ENCODE assay signal across 18 mouse cellular contexts in the genomic region with DNA sequence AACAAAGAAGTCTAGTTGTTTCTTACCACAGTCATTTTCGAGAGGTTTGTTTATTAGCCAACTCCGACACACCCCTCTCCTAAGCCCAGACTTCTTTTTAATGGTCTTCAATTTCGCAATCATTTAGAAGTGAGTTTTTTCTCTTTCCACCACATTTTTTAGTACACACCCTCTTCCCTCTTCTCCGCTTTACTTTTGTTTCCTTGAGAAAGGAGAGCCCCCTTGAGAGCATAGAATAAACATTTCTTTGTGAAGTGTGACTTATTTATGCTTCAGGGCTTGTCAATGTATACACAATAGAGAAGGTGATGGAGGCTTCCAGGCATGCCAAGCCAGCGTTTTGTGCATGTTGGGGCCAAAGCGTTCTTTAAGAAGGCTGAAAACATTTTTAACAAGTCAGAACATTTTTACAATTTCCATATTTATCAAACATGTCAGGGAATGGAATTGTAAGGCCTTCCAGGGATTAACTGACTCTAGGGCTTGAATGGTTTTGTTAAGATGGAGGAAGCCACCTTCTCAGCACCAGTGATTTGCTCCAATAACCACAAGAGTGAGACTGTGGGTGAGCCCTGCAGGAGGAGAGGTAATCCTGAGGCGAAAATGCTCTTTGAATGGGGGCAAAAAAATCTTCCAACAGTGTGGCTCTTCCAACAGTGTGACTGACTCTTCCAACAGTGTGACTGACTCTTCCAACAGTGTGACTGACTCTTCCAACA.
DNase-seq lines count a peak whose midpoint lies in the region; ATAC-seq and TF ChIP-seq lines count a peak whose summit lies in the region.
"Had no signal": no experiment of that assay in that cellular context is flagged by ENCODE, and none has a peak within 500 bp of the region (broad histone marks: within the 10 kb centered on the region; RNA-seq: fewer than 3 reads in every experiment).

No protein-coding gene starts in this region.

- no peaks in the 10 kb centered on the region for H3K36me3 ChIP-seq in hindbrain, embryonic 10.5 days
- H3K36me3 ChIP-seq in hindbrain, embryonic 11.5 days (ENCODE audit: control insufficient read depth, insufficient read depth, low read length), result no peaks in the 10 kb centered on the region
- H3K36me3 ChIP-seq in C2C12 (ENCODE audit: control insufficient read depth, insufficient read depth), result no peaks in the 10 kb centered on the region
- H3K36me3 ChIP-seq in embryonic facial prominence, embryonic 13.5 days, result no peaks in the 10 kb centered on the region
- H3K36me3 ChIP-seq: hindbrain, embryonic 12.5 days; liver, embryonic 13.5 days; midbrain, embryonic 13.5 days; neural tube, embryonic 15.5 days had no signal

- no peaks in the 10 kb centered on the region for H3K9me3 ChIP-seq in hindbrain, embryonic 10.5 days
- H3K9me3 ChIP-seq in hindbrain, embryonic 11.5 days (ENCODE audit: control insufficient read depth, low read length), result no peaks in the 10 kb centered on the region
- H3K9me3 ChIP-seq in embryonic facial prominence, embryonic 13.5 days, result no peaks in the 10 kb centered on the region
- H3K9me3 ChIP-seq: hindbrain, embryonic 12.5 days; liver, embryonic 13.5 days; midbrain, embryonic 13.5 days; neural tube, embryonic 15.5 days had no signal

- H3K27me3 ChIP-seq in hindbrain, embryonic 10.5 days (ENCODE audit: insufficient read depth, poor library complexity, severe bottlenecking), result no peaks in the 10 kb centered on the region
- no peaks in the 10 kb centered on the region for H3K27me3 ChIP-seq in hindbrain, embryonic 11.5 days (ENCODE audit: control insufficient read depth, insufficient read depth, low read length)
- H3K27me3 ChIP-seq in C2C12 (ENCODE audit: control insufficient read depth, insufficient read depth, insufficient read length), result no peaks in the 10 kb centered on the region
- no peaks in the 10 kb centered on the region for H3K27me3 ChIP-seq in embryonic facial prominence, embryonic 13.5 days
- H3K27me3 ChIP-seq: hindbrain, embryonic 12.5 days; liver, embryonic 13.5 days; midbrain, embryonic 13.5 days; neural tube, embryonic 15.5 days had no signal

- no peak overlapping the region for H3K9ac ChIP-seq in hindbrain, embryonic 11.5 days (ENCODE audit: low read depth, low read length)
- H3K9ac ChIP-seq in embryonic facial prominence, embryonic 13.5 days, result no peak overlapping the region
- H3K9ac ChIP-seq: hindbrain, embryonic 12.5 days; liver, embryonic 13.5 days; midbrain, embryonic 13.5 days; neural tube, embryonic 15.5 days had no signal

- peaks cover 37% of the 10 kb centered on the region for H3K4me1 ChIP-seq in hindbrain, embryonic 10.5 days (replicated peaks)
- H3K4me1 ChIP-seq in hindbrain, embryonic 11.5 days (replicated peaks; ENCODE audit: control insufficient read depth, insufficient read depth, low read length), result no peaks in the 10 kb centered on the region
- H3K4me1 ChIP-seq in embryonic facial prominence, embryonic 13.5 days, result peaks cover 35% of the 10 kb centered on the region
- H3K4me1 ChIP-seq: liver, embryonic 13.5 days; neural tube, embryonic 15.5 days had no signal

- DNase-seq in hindbrain, embryonic 10.5 days (ENCODE audit: low spot score), result no peak
- no peak for DNase-seq in hindbrain, embryonic 11.5 days (ENCODE audit: low spot score)
- no peak for DNase-seq in urinary bladder, adult 18-20 months (ENCODE audit: low spot score in 2 of 2)
- DNase-seq in layer of hippocampus, adult 11-12 months (ENCODE audit: low spot score), result no peak
- no peak for DNase-seq in spleen, postnatal 36 days (ENCODE audit: low spot score in 2 of 2)
- DNase-seq: cerebellum, adult 9-10 months; gastrocnemius, postnatal 36 days; kidney, adult 2 months; layer of hippocampus, postnatal 36 days; liver, embryonic 13.5 days; right cerebral cortex, postnatal 14 days; thymus, adult 2 months had no signal

- no peaks in the 10 kb centered on the region for H3K79me2 ChIP-seq in C2C12 (ENCODE audit: control insufficient read depth, insufficient read depth)

- WGBS in hindbrain, embryonic 10.5 days, result 38% methylated on average over 7 of the region's 7 CpGs
- WGBS in hindbrain, embryonic 11.5 days, result 31% methylated on average over 7 of the region's 7 CpGs
- 47% methylated on average over 7 of the region's 7 CpGs for WGBS in embryonic facial prominence, embryonic 13.5 days

- H3K27ac ChIP-seq in hindbrain, embryonic 10.5 days, result peak overlapping the region; percentile 42; the same call in 1 of the 2 replicates
- H3K27ac ChIP-seq in hindbrain, embryonic 11.5 days (ENCODE audit: low read depth, low read length), result no peak overlapping the region
- H3K27ac ChIP-seq in embryonic facial prominence, embryonic 13.5 days, result peak overlapping the region; percentile 86
- H3K27ac ChIP-seq: hindbrain, embryonic 12.5 days; liver, embryonic 13.5 days; midbrain, embryonic 13.5 days; neural tube, embryonic 15.5 days had no signal

- no peaks in the 10 kb centered on the region for H3K79me3 ChIP-seq in C2C12 (ENCODE audit: low read depth)

- no peak for TF ChIP-seq CTCF in C2C12 (IDR thresholded peaks at IDR 0.05; ENCODE audit: control insufficient read depth, insufficient read depth, insufficient read length)

- no peak overlapping the region for H3K4me3 ChIP-seq in hindbrain, embryonic 10.5 days
- no peak overlapping the region for H3K4me3 ChIP-seq in hindbrain, embryonic 11.5 days (ENCODE audit: low read depth, low read length)
- no peak overlapping the region for H3K4me3 ChIP-seq in C2C12 (ENCODE audit: insufficient read depth, poor library complexity, severe bottlenecking)
- H3K4me3 ChIP-seq in embryonic facial prominence, embryonic 13.5 days, result no peak overlapping the region
- H3K4me3 ChIP-seq: hindbrain, embryonic 12.5 days; liver, embryonic 13.5 days; midbrain, embryonic 13.5 days; neural tube, embryonic 15.5 days had no signal

- H3ac ChIP-seq in C2C12 (ENCODE audit: control insufficient read depth, insufficient read length, low read depth), result no peak overlapping the region

- no peak overlapping the region for H3K4me2 ChIP-seq in hindbrain, embryonic 11.5 days (replicated peaks; ENCODE audit: low read depth, low read length)
- H3K4me2 ChIP-seq in embryonic facial prominence, embryonic 13.5 days, result no peak overlapping the region
- H3K4me2 ChIP-seq: hindbrain, embryonic 12.5 days; liver, embryonic 13.5 days; midbrain, embryonic 13.5 days; neural tube, embryonic 15.5 days had no signal

- ATAC-seq in hindbrain, embryonic 11.5 days (ENCODE audit: low FRiP score), result no peak
- ATAC-seq in embryonic facial prominence, embryonic 13.5 days (ENCODE audit: insufficient number of reproducible peaks, insufficient read depth, low FRiP score, low TSS enrichment, low read depth), result 0 out of 2 replicates have a peak, but pooled peaks have one; percentile 67
- ATAC-seq in megakaryocyte, adult 5-6 weeks (ENCODE audit: poor library complexity, severe bottlenecking), result peak; percentile 62
- ATAC-seq: midbrain, embryonic 13.5 days had no signal

TF ChIP-seq in C2C12, 6 proteins besides CTCF, POLR2A, EP300 and RAD21:
- peak; percentile 93 for TF ChIP-seq CEBPB (IDR thresholded peaks at IDR 0.05; ENCODE audit: low read depth)
- TF ChIP-seq FOSL1 (IDR thresholded peaks at IDR 0.05; ENCODE audit: insufficient read depth, low read length, poor library complexity, severe bottlenecking), result no peak
- TF ChIP-seq USF1 (IDR thresholded peaks at IDR 0.05; ENCODE audit: low read depth), result no peak
- TF ChIP-seq MYOG (IDR thresholded peaks at IDR 0.05; ENCODE audit: control insufficient read depth, extremely low read depth, insufficient read length), result no peak
- TF ChIP-seq MYOD1 (IDR thresholded peaks at IDR 0.05; ENCODE audit: control insufficient read depth, insufficient read length, low read depth), result no peak
- TF ChIP-seq MAX (IDR thresholded peaks at IDR 0.05), result no peak
